Mouse (Mus musculus): ENCODE measurements around the gene Plekhg6. TPM values are rescaled to one million over a fixed set of nuclear protein-coding genes. Genes with fewer than 3 reads are reported as not detected.
A peak's percentile ranks its signal among the peaks of the same experiment; 100 is the strongest.

The Plekhg6 gene
- polyA plus RNA-seq, 1 experiment from 2014 or later: 0.12 TPM

- DNase-seq (ENCODE audit: low spot score) (no peak), ATAC-seq (replicated peaks; ENCODE audit: low FRiP score) (no peak)
- H3K9ac ChIP-seq (ENCODE audit: low read length): no peak overlapping the region
- no peaks in the 10 kb centered on the region for H3K27me3 ChIP-seq (ENCODE audit: control insufficient read depth, insufficient read depth, low read length)
- no peak overlapping the region for H3K27ac ChIP-seq (ENCODE audit: low read depth, low read length)
- H3K4me1 ChIP-seq (replicated peaks; ENCODE audit: control insufficient read depth, insufficient read depth, low read length): no peaks in the 10 kb centered on the region
- H3K4me3 ChIP-seq (ENCODE audit: low read depth, low read length): no peak overlapping the region
- no peaks in the 10 kb centered on the region for H3K9me3 ChIP-seq (ENCODE audit: control insufficient read depth, low read length)
- H3K4me2 ChIP-seq (ENCODE audit: low read depth, low read length, severe bottlenecking): no peak overlapping the region
- 51% methylated on average over 2 of the region's 2 CpGs for WGBS
- no peaks in the 10 kb centered on the region for H3K36me3 ChIP-seq (ENCODE audit: control insufficient read depth, insufficient read depth, low read length)
Measured at GRCm38 (mm10) chr6:125334356-125334755, 46.2 kb downstream of the Plekhg6 start.

- no peak overlapping the region for H3K4me3 ChIP-seq (ENCODE audit: low read depth, low read length)
- no peaks in the 10 kb centered on the region for H3K4me1 ChIP-seq (replicated peaks; ENCODE audit: control insufficient read depth, insufficient read depth, low read length)
- WGBS: 73% methylated on average over 14 of the region's 14 CpGs
- no peak overlapping the region for H3K27ac ChIP-seq (ENCODE audit: low read depth, low read length)
- no peak for ATAC-seq (replicated peaks; ENCODE audit: low FRiP score)
- DNase-seq (ENCODE audit: low spot score): peak; percentile 35
- no peaks in the 10 kb centered on the region for H3K36me3 ChIP-seq (ENCODE audit: control insufficient read depth, insufficient read depth, low read length)
- H3K9ac ChIP-seq (ENCODE audit: low read length): no peak overlapping the region
- H3K27me3 ChIP-seq (ENCODE audit: control insufficient read depth, insufficient read depth, low read length): no peaks in the 10 kb centered on the region
- no peak overlapping the region for H3K4me2 ChIP-seq (ENCODE audit: low read depth, low read length, severe bottlenecking)
- no peaks in the 10 kb centered on the region for H3K9me3 ChIP-seq (ENCODE audit: control insufficient read depth, low read length)
Measured at GRCm38 (mm10) chr6:125333112-125333899, 47.3 kb downstream of the Plekhg6 start.

- under 1% methylated on average over 39 of the region's 39 CpGs for WGBS
- H3K4me1 ChIP-seq (replicated peaks; ENCODE audit: control insufficient read depth, insufficient read depth, low read length): no peaks in the 10 kb centered on the region
- H3K4me3 ChIP-seq (ENCODE audit: low read depth, low read length): peak overlapping the region; percentile 44
- H3K9ac ChIP-seq (ENCODE audit: low read length): peak overlapping the region; percentile 62
- no peaks in the 10 kb centered on the region for H3K27me3 ChIP-seq (ENCODE audit: control insufficient read depth, insufficient read depth, low read length)
- H3K9me3 ChIP-seq (ENCODE audit: control insufficient read depth, low read length): no peaks in the 10 kb centered on the region
- H3K27ac ChIP-seq (ENCODE audit: low read depth, low read length): no peak overlapping the region
- no peaks in the 10 kb centered on the region for H3K36me3 ChIP-seq (ENCODE audit: control insufficient read depth, insufficient read depth, low read length)
- peak overlapping the region; percentile 73 for H3K4me2 ChIP-seq (ENCODE audit: low read depth, low read length, severe bottlenecking)
- ATAC-seq (replicated peaks; ENCODE audit: low FRiP score): peak; percentile 92
- peak; percentile 89 for DNase-seq (ENCODE audit: low spot score)
Measured at GRCm38 (mm10) chr6:125330626-125331326, 49.8 kb downstream of the Plekhg6 start.

- H3K9ac ChIP-seq (ENCODE audit: low read length): no peak overlapping the region
- no peak overlapping the region for H3K27ac ChIP-seq (ENCODE audit: low read depth, low read length)
- no peaks in the 10 kb centered on the region for H3K36me3 ChIP-seq (ENCODE audit: control insufficient read depth, insufficient read depth, low read length)
- H3K27me3 ChIP-seq (ENCODE audit: control insufficient read depth, insufficient read depth, low read length): no peaks in the 10 kb centered on the region
- ATAC-seq (replicated peaks; ENCODE audit: low FRiP score): no peak
- no peak overlapping the region for H3K4me2 ChIP-seq (ENCODE audit: low read depth, low read length, severe bottlenecking)
- no peak overlapping the region for H3K4me3 ChIP-seq (ENCODE audit: low read depth, low read length)
- DNase-seq (ENCODE audit: low spot score): no peak
- no peaks in the 10 kb centered on the region for H3K4me1 ChIP-seq (replicated peaks; ENCODE audit: control insufficient read depth, insufficient read depth, low read length)
- WGBS: 72% methylated on average over 5 of the region's 5 CpGs
- no peaks in the 10 kb centered on the region for H3K9me3 ChIP-seq (ENCODE audit: control insufficient read depth, low read length)
Measured at GRCm38 (mm10) chr6:125328243-125328642, 52.4 kb downstream of the Plekhg6 start.

- no peaks in the 10 kb centered on the region for H3K36me3 ChIP-seq (ENCODE audit: control insufficient read depth, insufficient read depth, low read length)
- H3K27ac ChIP-seq (ENCODE audit: low read depth, low read length): no peak overlapping the region
- 73% methylated on average over 6 of the region's 6 CpGs for WGBS
- no peak for ATAC-seq (replicated peaks; ENCODE audit: low FRiP score)
- H3K9ac ChIP-seq (ENCODE audit: low read length): no peak overlapping the region
- no peak for DNase-seq (ENCODE audit: low spot score)
- H3K27me3 ChIP-seq (ENCODE audit: control insufficient read depth, insufficient read depth, low read length): peaks cover 10% of the 10 kb centered on the region
- no peaks in the 10 kb centered on the region for H3K9me3 ChIP-seq (ENCODE audit: control insufficient read depth, low read length)
- no peak overlapping the region for H3K4me2 ChIP-seq (ENCODE audit: low read depth, low read length, severe bottlenecking)
- H3K4me1 ChIP-seq (replicated peaks; ENCODE audit: control insufficient read depth, insufficient read depth, low read length): 0 out of 2 replicates have a peak, but pooled peaks cover 2% of the 10 kb centered on the region
- no peak overlapping the region for H3K4me3 ChIP-seq (ENCODE audit: low read depth, low read length)
Measured at GRCm38 (mm10) chr6:125325337-125325736, 55.3 kb downstream of the Plekhg6 start.

GRCm38 (mm10) chr6:125323547-125323946 is 57.0 kb downstream of the Plekhg6 start:
- Histone ChIP-seq H3K4me3 (ENCODE audit: low read depth, low read length) (no peak overlapping the region), H3K27ac (ENCODE audit: low read depth, low read length) (no peak overlapping the region), H3K36me3 (ENCODE audit: control insufficient read depth, insufficient read depth, low read length) (no peaks in the 10 kb centered on the region), H3K4me1 (replicated peaks; ENCODE audit: control insufficient read depth, insufficient read depth, low read length) (0 out of 2 replicates have a peak, but pooled peaks cover 2% of the 10 kb centered on the region), H3K4me2 (ENCODE audit: low read depth, low read length, severe bottlenecking) (no peak overlapping the region), H3K27me3 (ENCODE audit: control insufficient read depth, insufficient read depth, low read length) (peaks cover 15% of the 10 kb centered on the region), H3K9me3 (ENCODE audit: control insufficient read depth, low read length) (no peaks in the 10 kb centered on the region), H3K9ac (ENCODE audit: low read length) (no peak overlapping the region)
- no peak for ATAC-seq (replicated peaks; ENCODE audit: low FRiP score)
- 63% methylated on average over 6 of the region's 6 CpGs for WGBS
- DNase-seq (ENCODE audit: low spot score): no peak

DNA sequence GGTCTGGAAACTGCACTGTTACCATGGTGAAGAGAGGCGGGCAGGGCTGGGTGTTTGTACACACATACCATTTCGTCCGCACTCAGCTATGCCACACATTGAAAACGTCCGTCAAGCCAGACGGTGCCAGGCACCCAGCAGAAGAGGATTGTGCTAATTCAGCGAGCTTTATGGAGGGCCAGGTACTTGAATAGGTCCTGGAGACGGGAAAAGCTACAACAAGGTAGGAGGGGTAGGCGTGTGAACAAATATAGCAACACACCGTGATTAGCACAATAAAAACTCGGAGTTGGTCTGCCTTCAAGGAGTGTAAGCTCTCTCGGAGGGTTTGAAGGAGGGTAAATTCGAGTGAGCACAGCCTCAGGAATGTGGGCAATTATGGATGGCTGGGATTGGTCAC is 57.8 kb downstream of the Plekhg6 start:
- WGBS: 64% methylated on average over 13 of the region's 13 CpGs
- H3K36me3 ChIP-seq (ENCODE audit: control insufficient read depth, insufficient read depth, low read length): no peaks in the 10 kb centered on the region
- ATAC-seq (replicated peaks; ENCODE audit: low FRiP score) (no peak), DNase-seq (ENCODE audit: low spot score) (no peak)
- H3K4me2 ChIP-seq (ENCODE audit: low read depth, low read length, severe bottlenecking): no peak overlapping the region
- H3K27me3 ChIP-seq (ENCODE audit: control insufficient read depth, insufficient read depth, low read length): peaks cover 15% of the 10 kb centered on the region
- H3K9me3 ChIP-seq (ENCODE audit: control insufficient read depth, low read length): no peaks in the 10 kb centered on the region
- H3K27ac ChIP-seq (ENCODE audit: low read depth, low read length): no peak overlapping the region
- H3K9ac ChIP-seq (ENCODE audit: low read length): no peak overlapping the region
- 0 out of 2 replicates have a peak, but pooled peaks cover 2% of the 10 kb centered on the region for H3K4me1 ChIP-seq (replicated peaks; ENCODE audit: control insufficient read depth, insufficient read depth, low read length)
- no peak overlapping the region for H3K4me3 ChIP-seq (ENCODE audit: low read depth, low read length)

- peaks cover 15% of the 10 kb centered on the region for H3K27me3 ChIP-seq (ENCODE audit: control insufficient read depth, insufficient read depth, low read length)
Measured at GRCm38 (mm10) chr6:125321114-125321855, 59.3 kb downstream of the Plekhg6 start.

More at GRCm38 (mm10) chr6:125321114-125321855, 59.3 kb downstream of the Plekhg6 start:
- no peak overlapping the region for H3K9ac ChIP-seq (ENCODE audit: low read length)
- no peak for ATAC-seq (replicated peaks; ENCODE audit: low FRiP score)
- 7% methylated on average over 26 of the region's 26 CpGs for WGBS
- no peaks in the 10 kb centered on the region for H3K9me3 ChIP-seq (ENCODE audit: control insufficient read depth, low read length)
- 0 out of 2 replicates have a peak, but pooled peaks cover 2% of the 10 kb centered on the region for H3K4me1 ChIP-seq (replicated peaks; ENCODE audit: control insufficient read depth, insufficient read depth, low read length)
- H3K4me2 ChIP-seq (ENCODE audit: low read depth, low read length, severe bottlenecking): no peak overlapping the region
- no peaks in the 10 kb centered on the region for H3K36me3 ChIP-seq (ENCODE audit: control insufficient read depth, insufficient read depth, low read length)
- H3K4me3 ChIP-seq (ENCODE audit: low read depth, low read length): no peak overlapping the region
- no peak for DNase-seq (ENCODE audit: low spot score)
- H3K27ac ChIP-seq (ENCODE audit: low read depth, low read length): no peak overlapping the region
